In the genomic region with DNA sequence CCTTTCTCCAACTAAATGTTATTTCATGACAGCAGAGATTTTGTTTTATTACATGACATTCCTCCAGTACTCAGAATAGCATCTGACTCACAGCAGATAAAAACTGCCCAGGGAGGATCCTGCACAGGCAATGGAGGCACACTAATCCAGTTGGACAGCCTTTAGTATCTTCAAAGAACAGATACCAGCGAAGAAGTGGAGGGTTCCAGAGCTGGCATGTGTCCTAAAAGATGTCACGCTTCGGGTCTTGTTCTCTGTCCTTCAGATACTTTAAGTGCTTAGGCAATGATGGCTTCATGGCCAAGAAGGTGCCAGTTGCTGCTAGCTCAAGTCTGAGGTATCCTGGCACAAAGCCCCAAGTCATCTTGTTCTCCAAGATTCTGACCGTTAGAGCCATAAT, we compare ENCODE assay signal across 18 mouse cellular contexts.
DNase-seq lines count a peak whose midpoint lies in the region; ATAC-seq and TF ChIP-seq lines count a peak whose summit lies in the region.
"Had no signal": no experiment of that assay in that cellular context is flagged by ENCODE, and none has a peak within 500 bp of the region (broad histone marks: within the 10 kb centered on the region; RNA-seq: fewer than 3 reads in every experiment).

No protein-coding gene starts in this region.

- H3K4me3 ChIP-seq in embryonic fibroblast, embryonic 13.5 days (ENCODE audit: insufficient read depth, low read length): no peak overlapping the region
- H3K4me3 ChIP-seq: embryonic facial prominence, embryonic 12.5 days; forebrain, embryonic 13.5 days; heart, embryonic 15.5 days; midbrain, embryonic 12.5 days; neural tube, embryonic 13.5 days had no signal

- no peak for ATAC-seq in megakaryocyte-erythroid progenitor cell, adult 5-6 weeks (replicated peaks; ENCODE audit: low FRiP score, low TSS enrichment, poor library complexity, severe bottlenecking)
- ATAC-seq: forebrain, embryonic 13.5 days; hindbrain, embryonic 16.5 days had no signal

- no peak for TF ChIP-seq POLR2A in embryonic fibroblast, embryonic 13.5 days (IDR thresholded peaks at IDR 0.05; ENCODE audit: low read depth, low read length)

- H3K27ac ChIP-seq in embryonic fibroblast, embryonic 13.5 days (ENCODE audit: insufficient read depth, low read length): peak overlapping the region; percentile 80; the same call in 1 of the 2 replicates
- H3K27ac ChIP-seq: embryonic facial prominence, embryonic 12.5 days; forebrain, embryonic 13.5 days; heart, embryonic 15.5 days; midbrain, embryonic 12.5 days; neural tube, embryonic 13.5 days; stomach, postnatal 0 days had no signal

- intact Hi-C loops in left cerebral cortex, postnatal 10 days (cut with DNase I): no loop called here
- intact Hi-C loops in left cerebral cortex, postnatal 4 days (cut with DNase I): no loop called here

- peak; percentile 14 for DNase-seq in left cerebral cortex, adult 11 months (ENCODE audit: low spot score)
- DNase-seq in left cerebral cortex, postnatal 10 days (ENCODE audit: extremely low spot score in 1 of 2, low spot score in 2 of 2): no peak
- DNase-seq in adrenal gland, adult 2 months: peak; percentile 55
- DNase-seq in left cerebral cortex, postnatal 4 days: peak; percentile 27
- no peak for DNase-seq in gastrocnemius, postnatal 4 days (ENCODE audit: low spot score in 2 of 2)
- DNase-seq in ovary, postnatal 36 days (ENCODE audit: low spot score): no peak
- DNase-seq: cerebellum, adult 9-11 months; gastrocnemius, postnatal 25 days; lung, postnatal 10 days had no signal

- no peak for TF ChIP-seq CTCF in embryonic fibroblast, embryonic 13.5 days (IDR thresholded peaks at IDR 0.05; ENCODE audit: borderline replicate concordance, insufficient read depth, low read length)

- H3K4me1 ChIP-seq in embryonic fibroblast, embryonic 13.5 days (ENCODE audit: control insufficient read depth, insufficient read depth, low read length): no peaks in the 10 kb centered on the region
- H3K4me1 ChIP-seq: embryonic facial prominence, embryonic 12.5 days; heart, embryonic 15.5 days; neural tube, embryonic 13.5 days had no signal

Comparison
In these comparisons a context has a peak if more than half of its experiments do, and no peak if none do; other contexts are left out.
1. DNase-seq: peak in left cerebral cortex, adult 11 months (single experiment), adrenal gland, adult 2 months (single experiment) and left cerebral cortex, postnatal 4 days (single experiment); none in left cerebral cortex, postnatal 10 days (0 of 2), gastrocnemius, postnatal 4 days (0 of 2) and ovary, postnatal 36 days (single experiment).